Mouse (Mus musculus) kidney, embryonic 14.5 days (tissue): ENCODE measurements around the gene Fen1. TPM values are rescaled to one million over a fixed set of nuclear protein-coding genes. Genes with fewer than 3 reads are reported as not detected.
A peak's percentile ranks its signal among the peaks of the same experiment; 100 is the strongest.

ENCODE experiments used
- ATAC-seq: fragments of 200-750 bp; cut with Nextera tagmentation; 2 replicates; pipeline ENCODE4 v1.8.0; 2017; ENCODE audit warnings: moderate number of reproducible peaks, mild to moderate bottlenecking, moderate TSS enrichment, moderate library complexity; ENCODE audit not compliant: low FRiP score, low TSS enrichment
- H3K27ac ChIP-seq: fragments of 300-500 bp; sonication (generic); 2 replicates; pipeline ENCODE4 v1.5.1; 2014; ENCODE audit warnings: low read depth, mild to moderate bottlenecking, low read length, moderate library complexity, mixed read lengths
- H3K27me3 ChIP-seq: fragments of 300-500 bp; sonication (generic); 2 replicates; pipeline ENCODE4 v1.6.1; 2014; ENCODE audit warnings: mild to moderate bottlenecking, low read length; ENCODE audit not compliant: control insufficient read depth, insufficient read depth
- H3K36me3 ChIP-seq: fragments of 300-500 bp; sonication (generic); 2 replicates; pipeline ENCODE4 v1.6.1; 2014; ENCODE audit warnings: low read length, mixed read lengths; ENCODE audit not compliant: control insufficient read depth, insufficient read depth
- H3K4me1 ChIP-seq: fragments of 300-500 bp; sonication (generic); 2 replicates; pipeline ENCODE4 v1.6.1; 2014; ENCODE audit warnings: low read length, mixed read lengths; ENCODE audit not compliant: control insufficient read depth, insufficient read depth
- H3K4me2 ChIP-seq: fragments of 300-500 bp; sonication (generic); replicated peaks from 2 replicates; pipeline ENCODE4 v1.6.1; 2014; ENCODE audit warnings: low read depth, mild to moderate bottlenecking, low read length
- H3K4me3 ChIP-seq: fragments of 300-500 bp; sonication (generic); 2 replicates; pipeline ENCODE4 v1.5.1; 2014; ENCODE audit warnings: mild to moderate bottlenecking, low read length
- H3K9ac ChIP-seq: fragments of 300-500 bp; sonication (generic); 2 replicates; pipeline ENCODE4 v1.6.1; 2014; ENCODE audit warnings: low read depth, mild to moderate bottlenecking, low read length, moderate library complexity
- H3K9me3 ChIP-seq: fragments of 300-500 bp; sonication (generic); 2 replicates; pipeline ENCODE4 v1.6.1; 2016; ENCODE audit warnings: low read length; ENCODE audit not compliant: control insufficient read depth
- WGBS: fragments of 180-500 bp; shearing (Covaris S2); extraction: QIAGEN DNeasy Blood & Tissue Kit; methylation state at CpG from one replicate; pipeline ENCODE4 v1.1.7; 2014; 5-methylcytosine and 5-hydroxymethylcytosine counted together
- polyA plus RNA-seq: library from polyadenylated mRNA; unstranded; fragments of >200 nt; fragmentation: Nextera tagmentation; extraction: Ambion mirVana; gene quantifications from 2 replicates; pipeline ENCODE4 v1.2.1, GENCODE M21; 2014

Fen1 gene
- polyA plus RNA-seq, 1 experiment from 2014 or later: 99.2 TPM

DNA sequence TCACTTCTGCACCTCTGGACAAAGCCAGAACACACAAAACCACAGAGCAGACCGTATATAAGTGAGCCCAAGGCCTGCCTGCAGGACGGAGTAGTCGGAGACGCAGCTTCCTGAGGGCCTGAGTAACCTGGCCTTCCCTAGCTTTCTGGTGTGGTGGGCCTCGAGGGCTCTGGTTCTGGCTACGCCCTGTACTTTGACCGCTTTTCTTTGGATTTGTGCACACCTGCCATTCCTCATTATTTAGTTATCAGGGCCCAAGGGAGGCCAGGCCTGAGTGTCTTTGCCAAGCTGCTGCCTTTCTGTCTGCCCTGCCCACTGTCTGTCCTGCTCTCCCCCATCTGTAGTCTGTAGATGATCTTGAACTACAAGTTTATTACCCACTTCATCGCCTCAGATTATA, 14.0 kb downstream of the Fen1 start:
- WGBS: 92% methylated on average over 8 of the region's 8 CpGs
- Histone ChIP-seq H3K36me3 (peaks cover 94% of the 10 kb centered on the region), H3K4me2 (no peak overlapping the region), H3K27me3 (no peaks in the 10 kb centered on the region), H3K4me1 (no peaks in the 10 kb centered on the region), H3K9me3 (no peaks in the 10 kb centered on the region), H3K27ac (no peak overlapping the region), H3K9ac (no peak overlapping the region), H3K4me3 (no peak overlapping the region)
- no peak for ATAC-seq

DNA sequence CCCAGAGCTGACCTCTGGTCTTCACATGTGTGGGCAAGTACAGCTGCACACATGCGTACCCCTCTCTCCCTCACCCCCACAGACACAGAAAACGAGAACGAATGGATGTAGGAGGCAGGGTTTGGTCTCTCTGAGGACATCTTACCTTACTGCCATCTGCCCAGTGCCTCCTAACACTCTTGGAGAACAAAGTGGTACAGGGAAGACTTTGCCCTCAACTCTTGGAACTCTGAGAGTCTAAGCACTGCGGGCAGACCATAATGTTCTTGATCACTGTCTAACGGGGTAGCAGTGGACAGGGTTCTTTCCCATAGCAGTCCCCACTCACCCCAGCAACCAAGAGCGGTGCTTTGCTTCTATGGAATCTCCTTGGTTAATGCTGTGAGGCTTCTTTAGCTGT, 14.9 kb downstream of the Fen1 start:
- Histone ChIP-seq H3K27me3 (no peaks in the 10 kb centered on the region), H3K9me3 (no peaks in the 10 kb centered on the region), H3K36me3 (peaks cover 85% of the 10 kb centered on the region), H3K4me2 (no peak overlapping the region), H3K27ac (no peak overlapping the region), H3K4me3 (no peak overlapping the region), H3K9ac (no peak overlapping the region), H3K4me1 (peaks cover 8% of the 10 kb centered on the region)
- 94% methylated on average over 6 of the region's 6 CpGs for WGBS
- ATAC-seq: no peak

DNA sequence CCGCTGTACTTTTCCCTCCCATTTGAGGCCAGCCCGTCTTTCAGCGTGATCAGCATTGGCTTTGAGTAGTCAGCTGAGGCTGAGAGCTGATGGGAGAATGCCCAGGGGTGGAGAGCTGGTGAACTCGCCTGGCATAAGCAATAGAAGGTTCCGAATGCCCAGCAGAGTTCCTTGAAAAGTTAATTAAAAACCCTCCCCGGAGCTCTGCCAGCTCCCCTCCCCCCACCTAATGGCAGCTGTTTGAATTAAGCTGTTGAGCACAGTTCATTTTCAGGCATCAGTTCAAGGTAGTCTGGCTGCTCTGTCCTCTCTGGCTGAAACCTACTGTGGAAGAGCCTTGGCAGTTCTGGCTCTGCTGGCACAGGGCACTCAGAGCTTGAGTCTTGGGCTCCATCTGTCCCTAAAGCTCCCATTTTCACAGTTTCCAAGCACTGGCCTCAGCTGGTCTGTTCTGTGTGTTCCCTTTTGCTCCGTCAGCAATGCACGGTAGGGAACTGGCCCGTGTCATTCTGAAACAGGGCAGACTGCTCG, 15.6 kb downstream of the Fen1 start:
- H3K27ac ChIP-seq: no peak overlapping the region
- H3K36me3 ChIP-seq: peaks cover 78% of the 10 kb centered on the region
- no peak overlapping the region for H3K4me3 ChIP-seq
- H3K27me3 ChIP-seq: no peaks in the 10 kb centered on the region
- whole genome bisulfite sequencing: 87% methylated on average over 10 of the region's 10 CpGs
- peaks cover 8% of the 10 kb centered on the region for H3K4me1 ChIP-seq
- H3K9me3 ChIP-seq: no peaks in the 10 kb centered on the region
- H3K4me2 ChIP-seq: no peak overlapping the region
- ATAC-seq: no peak
- no peak overlapping the region for H3K9ac ChIP-seq

DNA sequence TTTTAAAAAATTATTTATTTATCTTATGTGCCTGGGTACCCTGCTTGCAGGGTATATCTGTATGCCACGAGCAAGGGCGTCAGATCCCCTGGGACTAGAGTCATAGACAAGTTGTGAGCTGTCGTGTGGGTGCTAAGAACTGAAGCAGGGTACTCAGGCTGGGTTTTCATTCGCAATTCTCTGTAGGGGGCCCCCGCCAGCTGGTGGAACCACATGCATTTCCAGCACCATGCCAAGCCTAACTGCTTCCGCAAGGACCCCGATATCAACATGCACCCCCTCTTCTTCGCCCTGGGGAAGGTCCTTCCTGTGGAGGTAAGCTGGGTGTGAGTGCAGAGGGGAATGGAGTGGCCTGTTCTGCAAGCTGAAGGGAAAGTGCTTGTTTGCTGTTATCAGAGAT, 17.4 kb downstream of the Fen1 start:
- H3K36me3 ChIP-seq: peaks cover 60% of the 10 kb centered on the region
- 95% methylated on average over 8 of the region's 8 CpGs for WGBS

DNA sequence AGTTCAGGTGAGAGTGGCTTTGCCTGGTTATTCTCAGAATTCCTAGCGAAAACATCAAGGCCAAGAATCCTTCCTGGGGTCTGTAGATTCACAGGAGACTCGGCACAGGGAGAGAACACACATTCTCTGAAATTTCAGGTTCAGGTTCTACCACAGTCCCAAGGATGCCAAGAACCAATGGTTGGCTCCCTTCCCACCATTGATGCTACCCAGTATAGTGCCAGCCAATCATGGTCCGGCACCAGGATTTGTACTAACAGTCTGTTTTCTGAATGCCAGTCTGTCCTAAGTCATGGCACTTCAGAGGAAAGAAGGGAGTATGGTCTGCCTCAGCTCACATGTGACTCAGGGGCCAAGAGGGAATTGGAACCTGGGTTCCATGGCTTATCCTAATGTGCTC, 18.1 kb downstream of the Fen1 start:
- no peak overlapping the region for H3K27ac ChIP-seq
- no peak overlapping the region for H3K4me3 ChIP-seq
- WGBS: 95% methylated on average over 3 of the region's 3 CpGs
- peaks cover 53% of the 10 kb centered on the region for H3K36me3 ChIP-seq
- no peak overlapping the region for H3K4me2 ChIP-seq
- H3K9ac ChIP-seq: no peak overlapping the region
- H3K4me1 ChIP-seq: peaks cover 8% of the 10 kb centered on the region
- no peak for ATAC-seq
- no peaks in the 10 kb centered on the region for H3K9me3 ChIP-seq
- no peaks in the 10 kb centered on the region for H3K27me3 ChIP-seq

More for the DNA sequence above, 17.4 kb downstream of the Fen1 start:
- peaks cover 8% of the 10 kb centered on the region for H3K4me1 ChIP-seq
- H3K9me3 ChIP-seq: no peaks in the 10 kb centered on the region
- H3K4me3 ChIP-seq: no peak overlapping the region
- ATAC-seq: no peak
- H3K27ac ChIP-seq: no peak overlapping the region
- no peak overlapping the region for H3K4me2 ChIP-seq
- no peak overlapping the region for H3K9ac ChIP-seq
- H3K27me3 ChIP-seq: no peaks in the 10 kb centered on the region

DNA sequence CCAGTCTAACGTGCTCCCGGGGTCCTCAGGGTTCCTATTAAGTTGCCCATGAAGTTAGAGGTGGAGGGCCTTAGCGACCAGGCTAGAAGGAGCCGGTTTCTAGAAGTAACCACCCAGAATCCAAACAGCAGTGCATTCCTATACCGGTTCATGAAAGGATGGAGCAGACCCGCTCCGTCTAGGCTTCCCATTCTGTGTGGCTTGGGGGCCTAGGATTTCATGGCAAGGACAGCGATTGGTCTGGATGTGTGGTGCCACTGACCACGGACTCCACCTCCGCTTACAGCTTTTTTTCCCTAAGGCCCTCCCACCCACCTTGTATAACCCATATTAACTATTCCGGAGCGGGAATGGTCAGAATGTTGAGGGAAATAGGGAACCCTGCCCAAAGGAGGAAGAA, 19.9 kb downstream of the Fen1 start:
- H3K27me3 ChIP-seq: no peaks in the 10 kb centered on the region
- peak overlapping the region; percentile 69 for H3K4me3 ChIP-seq
- no peak overlapping the region; the same call in 1 of the 2 replicates for H3K27ac ChIP-seq
- H3K9me3 ChIP-seq: no peaks in the 10 kb centered on the region
- WGBS: 5% methylated on average over 12 of the region's 12 CpGs
- peaks cover 38% of the 10 kb centered on the region for H3K36me3 ChIP-seq
- H3K4me1 ChIP-seq: peaks cover 8% of the 10 kb centered on the region
- peak overlapping the region; percentile 77 for H3K9ac ChIP-seq
- H3K4me2 ChIP-seq: peak overlapping the region; percentile 77
- peak; percentile 24 for ATAC-seq

DNA sequence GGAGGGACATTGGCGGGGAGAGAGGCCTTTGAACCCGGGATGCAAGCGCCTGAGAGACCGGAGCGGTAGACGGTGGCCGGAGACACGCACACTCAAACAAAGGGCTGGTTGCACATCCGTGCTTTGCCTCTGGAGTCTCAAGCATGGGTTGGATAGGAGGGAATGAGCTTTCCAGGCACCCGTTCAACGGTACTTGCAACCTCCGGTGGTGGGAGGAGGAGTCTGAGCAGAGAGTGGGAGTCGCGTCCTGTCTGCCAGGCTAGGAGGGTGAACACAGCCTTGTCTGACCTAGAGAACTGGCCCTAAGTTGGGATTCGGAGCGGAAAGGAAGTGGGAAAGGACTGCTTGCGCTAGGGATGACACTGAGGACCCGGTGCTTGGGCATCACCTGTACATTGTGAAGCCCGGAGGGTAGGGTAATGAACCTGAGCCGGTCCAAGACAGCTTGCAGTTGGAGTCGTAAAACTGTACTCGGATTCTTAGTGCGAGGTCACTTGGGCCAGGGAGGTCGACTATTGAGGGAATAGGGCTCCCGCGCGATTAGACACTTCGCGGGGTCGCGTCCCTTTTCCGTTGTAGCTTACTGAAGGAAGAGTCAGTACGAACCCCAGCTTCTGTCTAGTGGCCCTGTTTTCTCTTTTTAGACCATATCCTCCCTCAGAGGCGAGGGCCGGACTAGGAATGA, 20.5 kb downstream of the Fen1 start:
- Histone ChIP-seq H3K27me3 (no peaks in the 10 kb centered on the region), H3K9me3 (no peaks in the 10 kb centered on the region), H3K9ac (peak overlapping the region; percentile 77), H3K4me2 (peak overlapping the region; percentile 77), H3K4me3 (peak overlapping the region; percentile 69), H3K36me3 (peaks cover 32% of the 10 kb centered on the region), H3K4me1 (peaks cover 8% of the 10 kb centered on the region), H3K27ac (peak overlapping the region; percentile 84)
- ATAC-seq: peak; percentile 77
- WGBS: under 1% methylated on average over 35 of the region's 35 CpGs

DNA sequence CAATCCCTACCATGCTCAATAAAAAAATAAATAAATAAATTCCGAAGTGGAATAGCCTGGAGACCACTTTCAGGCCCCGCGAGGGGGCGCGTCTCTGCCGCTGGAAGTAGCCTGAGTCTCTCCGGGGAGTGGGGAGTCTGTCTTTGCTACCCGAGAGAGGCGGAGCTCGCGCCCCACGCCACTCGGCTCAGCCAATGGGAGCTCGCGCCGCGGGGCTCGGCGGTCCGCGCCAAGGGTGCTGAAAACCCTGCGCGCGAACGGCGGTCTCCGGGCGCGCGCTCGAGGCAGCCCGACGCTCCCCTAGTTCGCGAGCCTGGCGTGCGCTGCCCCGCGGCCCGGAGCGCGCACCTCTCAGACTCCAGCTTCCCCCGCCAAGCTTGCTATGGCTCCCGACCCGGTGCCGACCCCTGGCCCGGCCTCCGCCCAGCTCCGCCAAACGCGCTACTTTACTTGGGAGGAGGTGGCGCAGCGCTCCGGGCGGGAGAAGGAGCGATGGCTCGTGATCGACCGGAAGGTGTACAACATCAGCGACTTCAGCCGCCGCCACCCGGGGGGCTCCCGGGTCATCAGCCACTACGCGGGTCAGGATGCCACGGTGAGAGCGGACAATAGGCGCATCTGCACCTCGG, 21.2 kb downstream of the Fen1 start, which contains the start of gene Fads1:
Fads1 (plus strand) TSS at position 219 of the 629 bp plus-strand sequence.
- no peaks in the 10 kb centered on the region for H3K9me3 ChIP-seq
- H3K4me3 ChIP-seq: peak within 1 kb of the TSS; percentile 69
- H3K27ac ChIP-seq: peak within 1 kb of the TSS; percentile 84
- H3K27me3 ChIP-seq: no peaks in the 10 kb centered on the region
- peaks cover 8% of the 10 kb centered on the region for H3K4me1 ChIP-seq
- ATAC-seq: peak; percentile 97
- H3K4me2 ChIP-seq: peak within 1 kb of the TSS; percentile 77
- peak within 1 kb of the TSS; percentile 77 for H3K9ac ChIP-seq
- 1% methylated on average over 61 of the region's 70 CpGs for whole genome bisulfite sequencing
- H3K36me3 ChIP-seq: peaks cover 25% of the 10 kb centered on the region

DNA sequence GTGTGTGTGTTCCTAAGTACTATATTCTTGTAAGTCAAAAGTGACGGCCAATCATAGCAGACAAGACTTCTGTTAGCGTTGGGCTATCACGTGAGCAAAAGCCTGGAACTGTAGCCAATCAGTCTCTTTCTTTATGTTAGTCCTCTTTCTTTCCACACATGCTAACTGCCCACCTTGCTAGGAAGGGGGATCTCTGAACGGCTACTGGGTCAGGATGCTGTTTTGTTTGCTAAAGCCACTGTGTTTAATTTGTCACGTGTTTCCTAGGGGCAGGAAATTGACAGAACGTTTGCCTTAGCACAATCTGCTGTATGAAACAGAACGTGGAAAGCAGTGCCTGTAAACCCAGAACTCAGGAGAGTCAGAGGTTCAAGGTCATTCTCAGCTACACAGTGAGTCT, 21.8 kb downstream of the Fen1 start:
- Histone ChIP-seq H3K9ac (peak overlapping the region; percentile 40; the same call in 1 of the 2 replicates), H3K36me3 (peaks cover 19% of the 10 kb centered on the region), H3K4me3 (peak overlapping the region; percentile 69), H3K27me3 (no peaks in the 10 kb centered on the region), H3K4me1 (peaks cover 8% of the 10 kb centered on the region), H3K27ac (no peak overlapping the region), H3K4me2 (peak overlapping the region; percentile 77), H3K9me3 (no peaks in the 10 kb centered on the region)
- no peak for ATAC-seq
- 35% methylated on average over 7 of the region's 7 CpGs for WGBS
